In the genomic region with DNA sequence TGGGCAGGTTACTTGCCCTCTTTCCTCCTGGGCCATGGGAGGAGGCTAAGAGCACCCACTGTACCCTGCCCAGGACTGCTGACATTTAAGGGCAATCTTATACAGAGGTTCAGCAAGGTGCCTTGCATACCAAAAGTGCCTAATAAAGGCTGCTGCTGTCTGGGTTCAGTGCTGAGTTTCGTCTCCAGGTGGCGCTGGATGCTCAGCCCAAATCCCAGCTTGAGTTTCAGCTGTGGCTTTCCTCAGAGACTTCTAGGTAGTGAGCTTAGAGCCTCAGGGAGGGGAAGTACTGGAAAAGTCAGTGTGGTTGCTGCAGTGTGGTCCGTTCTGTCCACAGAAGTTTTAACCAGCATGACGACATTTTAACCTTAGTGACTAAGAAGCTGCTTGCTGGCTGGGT, we compare ENCODE assay signal across 9 mouse cellular contexts. TPM values are rescaled to one million over a fixed set of nuclear protein-coding genes. Genes with fewer than 3 reads are reported as not detected.
DNase-seq lines count a peak whose midpoint lies in the region; ATAC-seq and TF ChIP-seq lines count a peak whose summit lies in the region.
"Had no signal": no experiment of that assay in that cellular context is flagged by ENCODE, and none has a peak within 500 bp of the region (broad histone marks: within the 10 kb centered on the region; RNA-seq: fewer than 3 reads in every experiment).

No protein-coding gene starts in this region.

- TF ChIP-seq POLR2A in small intestine, adult 2 months (IDR thresholded peaks at IDR 0.05; ENCODE audit: low read depth, low read length): no peak

- H3K4me1 ChIP-seq in intestine, postnatal 0 days (replicated peaks; ENCODE audit: control insufficient read depth, insufficient read depth, low read length): no peaks in the 10 kb centered on the region
- no peaks in the 10 kb centered on the region for H3K4me1 ChIP-seq in intestine, embryonic 16.5 days (ENCODE audit: control insufficient read depth, insufficient read depth, low read length)
- no peaks in the 10 kb centered on the region for H3K4me1 ChIP-seq in small intestine, adult 2 months (ENCODE audit: control insufficient read depth, insufficient read depth, insufficient read length, low read length)

- H3K9me3 ChIP-seq in intestine, postnatal 0 days (ENCODE audit: control insufficient read depth): no peaks in the 10 kb centered on the region
- H3K9me3 ChIP-seq in intestine, embryonic 16.5 days (ENCODE audit: control insufficient read depth, low read length): no peaks in the 10 kb centered on the region
- H3K9me3 ChIP-seq: neural tube, embryonic 13.5 days had no signal

- DNase-seq in A20 (ENCODE audit: low read depth, low spot score): peak; percentile 24
- DNase-seq in brain, adult 2 months (ENCODE audit: low read depth, low spot score): peak; percentile 69
- peak; percentile 33 for DNase-seq in layer of hippocampus, adult 11-12 months (ENCODE audit: low spot score)
- no peak for DNase-seq in T-cell, adult 2 months (ENCODE audit: low spot score)
- no peak for DNase-seq in spleen, adult 12 weeks (ENCODE audit: low spot score)

- H3K36me3 ChIP-seq in intestine, postnatal 0 days (ENCODE audit: control insufficient read depth, insufficient read depth): no peaks in the 10 kb centered on the region
- H3K36me3 ChIP-seq in intestine, embryonic 16.5 days (ENCODE audit: control insufficient read depth, insufficient read depth, low read length): no peaks in the 10 kb centered on the region
- no peaks in the 10 kb centered on the region for H3K36me3 ChIP-seq in small intestine, adult 2 months (ENCODE audit: control insufficient read depth, insufficient read depth, low read length)
- H3K36me3 ChIP-seq: neural tube, embryonic 13.5 days had no signal

- no peak overlapping the region for H3K4me3 ChIP-seq in intestine, postnatal 0 days (ENCODE audit: low read depth, low read length)
- no peak overlapping the region for H3K4me3 ChIP-seq in intestine, embryonic 16.5 days (ENCODE audit: low read length)
- H3K4me3 ChIP-seq in small intestine, adult 2 months (ENCODE audit: low read depth, low read length): no peak overlapping the region
- H3K4me3 ChIP-seq: neural tube, embryonic 13.5 days had no signal

- ATAC-seq in intestine, postnatal 0 days: no peak
- ATAC-seq in intestine, embryonic 16.5 days: no peak

- WGBS in intestine, postnatal 0 days: 19% methylated on average over 4 of the region's 4 CpGs
- 20% methylated on average over 4 of the region's 4 CpGs for WGBS in intestine, embryonic 16.5 days
- WGBS in small intestine, adult 2 months: 23% methylated on average over 4 of the region's 4 CpGs

- no peaks in the 10 kb centered on the region for H3K27me3 ChIP-seq in intestine, postnatal 0 days (replicated peaks; ENCODE audit: control insufficient read depth, insufficient read depth, low read length)
- H3K27me3 ChIP-seq in intestine, embryonic 16.5 days (replicated peaks; ENCODE audit: control insufficient read depth, insufficient read depth, low read length): no peaks in the 10 kb centered on the region
- H3K27me3 ChIP-seq in small intestine, adult 2 months (ENCODE audit: control insufficient read depth, insufficient read depth, low read length): no peaks in the 10 kb centered on the region
- H3K27me3 ChIP-seq: neural tube, embryonic 13.5 days had no signal

- TF ChIP-seq CTCF in intestine, postnatal 0 days (IDR thresholded peaks at IDR 0.05; ENCODE audit: low read depth): peak; percentile 77
- peak; percentile 60; the same call in 1 of the 2 replicates for TF ChIP-seq CTCF in small intestine, adult 2 months (IDR thresholded peaks at IDR 0.05; ENCODE audit: extremely low read depth, insufficient read length, insufficient replicate concordance, low read depth, low read length)

- H3K9ac ChIP-seq in intestine, postnatal 0 days (ENCODE audit: low read depth, low read length): no peak overlapping the region
- no peak overlapping the region for H3K9ac ChIP-seq in intestine, embryonic 16.5 days (ENCODE audit: low read depth, low read length)
- H3K9ac ChIP-seq: neural tube, embryonic 13.5 days had no signal

- no peak overlapping the region for H3K27ac ChIP-seq in intestine, postnatal 0 days (ENCODE audit: low read depth, low read length)
- H3K27ac ChIP-seq in intestine, embryonic 16.5 days (ENCODE audit: low read length): no peak overlapping the region
- no peak overlapping the region for H3K27ac ChIP-seq in small intestine, adult 2 months (ENCODE audit: insufficient read depth, low read depth, low read length)
- H3K27ac ChIP-seq: neural tube, embryonic 13.5 days had no signal

- no peak overlapping the region for H3K4me2 ChIP-seq in intestine, postnatal 0 days (replicated peaks; ENCODE audit: low read depth)
- no peak overlapping the region for H3K4me2 ChIP-seq in intestine, embryonic 16.5 days (ENCODE audit: low read depth, low read length)
- H3K4me2 ChIP-seq: neural tube, embryonic 13.5 days had no signal

RNA-seq across cellular contexts. Expression of a gene that starts 58.0 kb away (rescaled TPM):
- polyA plus RNA-seq in intestine, postnatal 0 days (2015; fragmentation: Nextera tagmentation; extraction: Ambion mirVana): not detected in 2 replicates
- not detected in 2 replicates for polyA plus RNA-seq in intestine, embryonic 16.5 days (2015; fragmentation: Nextera tagmentation; extraction: Ambion mirVana)
- 0.04 and 0.16 TPM in 2 replicates for polyA plus RNA-seq in small intestine, adult 2 months (2012; rRNA removed)

Comparison
In these comparisons a context has a peak if more than half of its experiments do, and no peak if none do; other contexts are left out.
1. DNase-seq: peak in A20 (single experiment), brain, adult 2 months (single experiment) and layer of hippocampus, adult 11-12 months (single experiment); none in T-cell, adult 2 months (single experiment) and spleen, adult 12 weeks (single experiment).